Mouse (Mus musculus) cerebellum, adult 2 months (tissue): Measurements from ENCODE around the gene Tlr8. TPM values are rescaled to one million over a fixed set of nuclear protein-coding genes. Genes with fewer than 3 reads are reported as not detected.
A peak's percentile ranks its signal among the peaks of the same experiment; 100 is the strongest.

Experiments used
- DNase-seq, 2 experiments: peaks; one replicate each; pipeline ENCODE4 v3.0.0; 2021
- H3K27ac ChIP-seq: fragments of 200-500 bp; 2 replicates; pipeline ENCODE4 v1.5.1; 2012; ENCODE audit warnings: low read length, control low read depth, inconsistent platforms; ENCODE audit not compliant: insufficient read depth
- H3K27me3 ChIP-seq: fragments of 200-500 bp; 2 replicates; pipeline ENCODE4 v1.6.1; 2012; ENCODE audit warnings: inconsistent platforms, mild to moderate bottlenecking, low read length, moderate library complexity; ENCODE audit not compliant: control insufficient read depth, insufficient read depth
- H3K4me1 ChIP-seq: fragments of 200-500 bp; 2 replicates; pipeline ENCODE4 v1.6.1; 2011; ENCODE audit warnings: low read length; ENCODE audit not compliant: control insufficient read depth, insufficient read depth
- H3K4me3 ChIP-seq: fragments of 200-500 bp; replicated peaks from 2 replicates; pipeline ENCODE3; 2011; ENCODE audit warnings: mild to moderate bottlenecking, low read depth, low read length, control low read depth; ENCODE audit not compliant: insufficient read depth
- CTCF ChIP-seq: fragments of 200-500 bp; IDR thresholded peaks from 2 replicates; pipeline ENCODE4 v1.5.1; 2011; ENCODE audit warnings: low read depth, mild to moderate bottlenecking, control low read depth, low read length, moderate library complexity, borderline replicate concordance; ENCODE audit not compliant: insufficient read depth
- POLR2A ChIP-seq: fragments of 200-500 bp; IDR thresholded peaks from 2 replicates; pipeline ENCODE4 v1.6.1; 2011; ENCODE audit warnings: low read length, control low read depth, borderline replicate concordance; ENCODE audit not compliant: insufficient read depth
- WGBS: fragments of 180-500 bp; shearing (Covaris S2); methylation state at CpG from one replicate; pipeline ENCODE4 v1.1.7; 2018; 5-methylcytosine and 5-hydroxymethylcytosine counted together
- polyA plus RNA-seq: library from polyadenylated mRNA; depleted of rRNA; stranded (reverse); fragments of >200 nt; gene quantifications from 2 replicates; pipeline ENCODE4 v1.2.3, GENCODE M21; 2012; rRNA removed

Gene Tlr8
- polyA plus RNA-seq, 1 experiment, result not detected

DNA sequence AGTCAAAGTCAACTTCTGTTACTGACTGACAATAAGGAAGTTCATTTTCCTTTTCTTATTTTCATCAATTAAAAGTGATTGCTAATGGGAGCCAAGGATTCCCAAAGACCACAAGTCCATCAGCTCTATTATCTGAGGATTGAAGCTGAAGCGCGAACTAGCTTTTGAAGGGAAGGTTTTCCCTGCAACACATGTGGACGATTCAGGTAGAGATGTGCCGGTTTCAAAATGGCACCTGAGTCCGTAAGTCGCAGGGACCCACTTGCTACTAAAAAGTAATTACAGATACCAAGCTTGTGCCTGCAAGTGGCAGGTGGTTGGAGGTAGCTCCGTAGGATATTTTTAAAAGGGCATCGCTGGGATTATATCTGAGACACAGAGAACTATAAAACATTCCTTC, 54.3 kb downstream of the Tlr8 start:
- DNase-seq, result no peak
- no peak for TF ChIP-seq POLR2A
- TF ChIP-seq CTCF, result no peak
- H3K27ac ChIP-seq, result 0 out of 2 replicates have a peak overlapping the region, but pooled peaks have one; percentile 39
- H3K27me3 ChIP-seq, result no peaks in the 10 kb centered on the region
- no peak overlapping the region for H3K4me3 ChIP-seq
- H3K4me1 ChIP-seq, result no peaks in the 10 kb centered on the region
- 54% methylated on average over 8 of the region's 8 CpGs for WGBS

DNA sequence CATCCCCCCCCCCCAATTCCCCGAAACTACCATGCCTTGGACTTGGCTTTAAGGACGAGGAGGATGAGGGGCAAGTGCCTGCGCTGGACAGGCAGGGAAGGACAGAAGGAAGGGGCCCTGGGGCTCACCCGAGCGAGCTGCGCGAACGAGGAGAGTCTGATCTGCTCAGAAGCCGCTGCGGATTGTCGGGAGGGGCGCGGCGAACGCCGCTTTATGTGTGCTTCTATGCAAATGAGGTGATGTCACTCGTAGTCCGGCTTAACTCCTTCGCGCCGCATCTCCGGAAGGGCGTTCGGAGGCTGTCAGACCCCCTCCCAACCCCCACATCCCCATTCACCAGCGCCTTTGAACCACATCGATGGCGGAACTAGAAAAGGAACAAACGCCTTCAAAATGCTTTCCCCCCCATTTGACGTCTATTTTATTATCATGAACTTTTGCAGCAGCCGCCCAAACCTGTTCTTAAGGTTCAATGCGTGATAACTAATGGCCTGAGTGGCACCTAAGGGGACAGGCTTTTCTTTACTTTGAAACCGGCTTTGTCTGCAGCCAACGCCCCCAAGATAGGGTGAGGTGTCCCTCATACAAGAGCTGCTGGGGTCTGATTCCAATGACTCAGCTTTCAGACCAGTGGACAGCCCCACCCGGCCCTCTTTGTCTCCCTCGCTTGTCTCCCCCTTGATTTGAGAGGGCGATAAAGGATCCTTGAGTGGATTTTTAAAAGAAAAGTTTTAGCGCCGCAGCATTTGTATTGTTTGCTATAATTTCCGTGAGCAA, 55.0 kb downstream of the Tlr8 start, which contains the start of gene Tmsb4x:
Gene Tmsb4x (minus strand): TSS at position 338 of the 777 bp plus-strand sequence.
- Histone ChIP-seq H3K27me3 (no peaks in the 10 kb centered on the region), H3K4me3 (peak within 1 kb of the TSS; percentile 97), H3K4me1 (no peaks in the 10 kb centered on the region), H3K27ac (peak within 1 kb of the TSS; percentile 82)
- 4% methylated on average over 34 of the region's 39 CpGs for WGBS
- DNase-seq, result peak; percentile 78 to 82
- TF ChIP-seq POLR2A (peak; percentile 96), CTCF (no peak)

- H3K27ac ChIP-seq, result peak overlapping the region; percentile 82
- DNase-seq, result peak; percentile 20 to 42
- WGBS, result 3% methylated on average over 16 of the region's 16 CpGs
These were observed 55.7 kb downstream of the Tlr8 start for GRCm38 (mm10) chrX:167208506-167208820.

GRCm38 (mm10) chrX:167207741-167208505, 56.2 kb downstream of the Tlr8 start:
- Histone ChIP-seq H3K4me1 (no peaks in the 10 kb centered on the region), H3K4me3 (peak overlapping the region; percentile 97), H3K27ac (peak overlapping the region; percentile 82), H3K27me3 (no peaks in the 10 kb centered on the region)
- peak; percentile 23 to 28 for DNase-seq
- 8% methylated on average over 25 of the region's 25 CpGs for WGBS
- TF ChIP-seq POLR2A (no peak), CTCF (no peak)

More at GRCm38 (mm10) chrX:167208506-167208820, 55.7 kb downstream of the Tlr8 start:
- Histone ChIP-seq H3K4me1 (no peaks in the 10 kb centered on the region), H3K27me3 (no peaks in the 10 kb centered on the region), H3K4me3 (peak overlapping the region; percentile 97)
- TF ChIP-seq POLR2A, result no peak
- TF ChIP-seq CTCF, result no peak

GRCm38 (mm10) chrX:167205813-167206520, 58.2 kb downstream of the Tlr8 start:
- Histone ChIP-seq H3K4me1 (no peaks in the 10 kb centered on the region), H3K27ac (no peak overlapping the region), H3K27me3 (no peaks in the 10 kb centered on the region), H3K4me3 (no peak overlapping the region)
- WGBS, result 46% methylated on average over 8 of the region's 8 CpGs
- TF ChIP-seq CTCF (no peak), POLR2A (no peak)
- no peak for DNase-seq

DNA sequence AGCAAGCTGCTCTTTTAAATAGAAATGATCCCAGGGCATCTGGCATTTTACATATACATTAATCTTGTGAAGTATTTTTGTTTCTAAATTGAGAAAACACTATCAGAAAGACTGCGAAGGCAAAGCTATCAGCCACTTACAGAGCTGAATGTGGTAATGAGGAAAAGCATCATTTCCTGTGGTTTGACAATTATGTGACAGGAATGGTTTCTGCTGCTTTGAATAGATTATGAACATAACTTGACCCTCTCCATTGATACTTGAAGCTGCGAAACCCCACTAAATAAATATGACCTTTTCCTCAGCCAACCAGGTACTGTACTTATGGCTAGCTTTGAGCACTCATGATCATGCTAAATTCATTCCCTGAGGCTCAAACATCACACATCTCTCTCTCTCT, 62.8 kb downstream of the Tlr8 start:
- TF ChIP-seq CTCF (no peak), POLR2A (no peak)
- H3K4me1 ChIP-seq, result no peaks in the 10 kb centered on the region
- H3K4me3 ChIP-seq, result no peak overlapping the region
- 89% methylated on average over 2 of the region's 2 CpGs for WGBS
- H3K27ac ChIP-seq, result no peak overlapping the region
- no peaks in the 10 kb centered on the region for H3K27me3 ChIP-seq
- no peak for DNase-seq

GRCm38 (mm10) chrX:167195228-167195649, 68.9 kb downstream of the Tlr8 start:
- 53% methylated on average over 2 of the region's 2 CpGs for WGBS
- Histone ChIP-seq H3K4me1 (no peaks in the 10 kb centered on the region), H3K27me3 (no peaks in the 10 kb centered on the region), H3K27ac (no peak overlapping the region), H3K4me3 (no peak overlapping the region)
- no peak for TF ChIP-seq CTCF
- TF ChIP-seq POLR2A, result no peak
- DNase-seq, result no peak

Other genes starting within 250 kb of the Tlr8 start
- gene Tmsb4x, start 55.0 kb downstream of the Tlr8 start, polyA plus RNA-seq, result 1,010 and 1,165 TPM in 2 replicates
- gene Tlr7, start 66.2 kb upstream of the Tlr8 start, polyA plus RNA-seq, result 0.29 and 0.34 TPM in 2 replicates
- gene Prps2, start 118.4 kb upstream of the Tlr8 start, polyA plus RNA-seq, result 11.2 and 11.4 TPM in 2 replicates